Mouse (Mus musculus) brain, embryonic 14.5 days (tissue): ENCODE measurements at regions not wholly inside any gene's neighbourhood (a gene's known extent, or its start where the extent isn't known, plus 50 kb on each side); places are given as distances from the start of the nearest gene placed in this dataset.

Experiments
- DNase-seq: peaks from one replicate; pipeline ENCODE4 v3.0.0-alpha.2; 2011; ENCODE audit warnings: low read depth
- CTCF ChIP-seq: fragments of 200-500 bp; IDR thresholded peaks from 2 replicates; pipeline ENCODE4 v1.5.1; 2012; ENCODE audit warnings: inconsistent platforms, mild to moderate bottlenecking, moderate library complexity, borderline replicate concordance; ENCODE audit not compliant: insufficient read depth, insufficient read length; ENCODE audit errors: extremely low read depth
- POLR2A ChIP-seq: fragments of 200-500 bp; IDR thresholded peaks from 2 replicates; pipeline ENCODE4 v1.6.1; 2012; ENCODE audit warnings: mild to moderate bottlenecking, inconsistent platforms, borderline replicate concordance; ENCODE audit not compliant: poor library complexity, insufficient read depth, insufficient read length, severe bottlenecking; ENCODE audit errors: extremely low read depth

GRCm38 (mm10) chr6:144940871-144941380 is 135.1 kb downstream of the Bcat1 start:
- TF ChIP-seq CTCF, result no peak
- TF ChIP-seq POLR2A, result no peak

GRCm38 (mm10) chr6:144938613-144939236 is 137.3 kb downstream of the Bcat1 start:
- DNase-seq, result peak; percentile 56
- TF ChIP-seq CTCF (no peak), POLR2A (no peak)

More at GRCm38 (mm10) chr6:144940871-144941380, 135.1 kb downstream of the Bcat1 start:
- no peak for DNase-seq

- no peak for DNase-seq
- TF ChIP-seq POLR2A (no peak), CTCF (no peak)
Measured at GRCm38 (mm10) chr6:144937211-144937610, 138.8 kb downstream of the Bcat1 start.

GRCm38 (mm10) chr6:144933722-144934235 is 142.2 kb downstream of the Bcat1 start:
- DNase-seq, result peak; percentile 28
- TF ChIP-seq CTCF (no peak), POLR2A (no peak)

- TF ChIP-seq CTCF (peak; percentile 39; the same call in 1 of the 2 replicates), POLR2A (no peak)
Measured at GRCm38 (mm10) chr6:144932402-144932801, 143.6 kb downstream of the Bcat1 start.

GRCm38 (mm10) chr6:144929959-144930358 is 146.0 kb downstream of the Bcat1 start:
- no peak for TF ChIP-seq CTCF
- TF ChIP-seq POLR2A, result no peak
- peak; percentile 90 for DNase-seq

More at GRCm38 (mm10) chr6:144932402-144932801, 143.6 kb downstream of the Bcat1 start:
- DNase-seq, result no peak

GRCm38 (mm10) chr6:144929262-144929855 is 146.6 kb downstream of the Bcat1 start:
- DNase-seq, result no peak
- TF ChIP-seq POLR2A (no peak), CTCF (no peak)

- no peak for DNase-seq
- TF ChIP-seq CTCF (no peak), POLR2A (no peak)
Measured at GRCm38 (mm10) chr6:144927599-144927998, 145.8 kb upstream of the Sox5 start.

- no peak for TF ChIP-seq CTCF
- TF ChIP-seq POLR2A, result no peak
- DNase-seq, result no peak
Measured at GRCm38 (mm10) chr6:144922762-144923161, 141.0 kb upstream of the Sox5 start.

GRCm38 (mm10) chr6:144919750-144920149 is 138.0 kb upstream of the Sox5 start:
- DNase-seq, result no peak
- TF ChIP-seq POLR2A (no peak), CTCF (no peak)

GRCm38 (mm10) chr6:144917128-144917527 is 135.4 kb upstream of the Sox5 start:
- no peak for DNase-seq
- TF ChIP-seq POLR2A (no peak), CTCF (no peak)

- no peak for DNase-seq
- no peak for TF ChIP-seq CTCF
- no peak for TF ChIP-seq POLR2A
Measured at GRCm38 (mm10) chr6:144911781-144912180, 130.0 kb upstream of the Sox5 start.

- no peak for DNase-seq
- no peak for TF ChIP-seq POLR2A
- no peak for TF ChIP-seq CTCF
Measured at GRCm38 (mm10) chr6:144910392-144910791, 128.6 kb upstream of the Sox5 start.
